Mouse (Mus musculus) midbrain, embryonic 11.5 days (tissue): ENCODE data around the gene Smarcc2. TPM values are rescaled to one million over a fixed set of nuclear protein-coding genes. Genes with fewer than 3 reads are reported as not detected.
"Not testable (repeated sequence)": the region's sequence is repeated elsewhere in the genome, so short reads cannot be mapped to it uniquely, and the experiment has no call there.

Experiments used
- ATAC-seq: fragments of 200-750 bp; cut with Nextera tagmentation; 2 replicates; pipeline ENCODE4 v1.8.0; 2017; ENCODE audit warnings: moderate TSS enrichment, moderate library complexity; ENCODE audit not compliant: low FRiP score
- DNase-seq: peaks from one replicate; pipeline ENCODE4 v3.0.0; 2015; ENCODE audit warnings: low spot score; ENCODE audit errors: missing footprints
- H3K27ac ChIP-seq: fragments of 300-500 bp; sonication (generic); 2 replicates; pipeline ENCODE4 v1.5.1; 2014; ENCODE audit warnings: low read depth, low read length
- H3K27me3 ChIP-seq: fragments of 300-500 bp; sonication (generic); 2 replicates; pipeline ENCODE4 v1.6.1; 2014; ENCODE audit warnings: mild to moderate bottlenecking, low read length, moderate library complexity, mixed read lengths; ENCODE audit not compliant: control insufficient read depth, insufficient read depth
- H3K36me3 ChIP-seq: fragments of 300-500 bp; sonication (generic); 2 replicates; pipeline ENCODE4 v1.6.1; 2014; ENCODE audit warnings: mild to moderate bottlenecking, low read length, moderate library complexity, mixed read lengths; ENCODE audit not compliant: control insufficient read depth, insufficient read depth
- H3K4me1 ChIP-seq: fragments of 300-500 bp; sonication (generic); 2 replicates; pipeline ENCODE4 v1.6.1; 2014; ENCODE audit warnings: low read length; ENCODE audit not compliant: control insufficient read depth, insufficient read depth
- H3K4me2 ChIP-seq: fragments of 300-500 bp; sonication (generic); 2 replicates; pipeline ENCODE4 v1.6.1; 2014; ENCODE audit warnings: mild to moderate bottlenecking, moderate library complexity
- H3K4me3 ChIP-seq: fragments of 300-500 bp; sonication (generic); 2 replicates; pipeline ENCODE4 v1.5.1; 2014; ENCODE audit warnings: low read depth, low read length
- H3K9ac ChIP-seq: fragments of 300-500 bp; sonication (generic); 2 replicates; pipeline ENCODE4 v1.6.1; 2014; ENCODE audit warnings: low read length
- H3K9me3 ChIP-seq: fragments of 300-500 bp; sonication (generic); 2 replicates; pipeline ENCODE4 v1.6.1; 2016; ENCODE audit warnings: low read length; ENCODE audit not compliant: control insufficient read depth
- WGBS: fragments of 180-500 bp; shearing (Covaris S2); extraction: QIAGEN DNeasy Blood & Tissue Kit; methylation state at CpG from one replicate; pipeline ENCODE4 v1.1.7; 2014; 5-methylcytosine and 5-hydroxymethylcytosine counted together
- polyA plus RNA-seq: library from polyadenylated mRNA; unstranded; fragments of >200 nt; fragmentation: Nextera tagmentation; extraction: Ambion mirVana; gene quantifications from 2 replicates; pipeline ENCODE4 v1.2.1, GENCODE M21; 2014

The Smarcc2 gene
- polyA plus RNA-seq, 1 experiment from 2014 or later: 124 TPM

- Histone ChIP-seq H3K9me3 (no peaks in the 10 kb centered on the region), H3K36me3 (peaks cover 38% of the 10 kb centered on the region), H3K4me1 (peaks cover 11% of the 10 kb centered on the region), H3K4me3 (no peak overlapping the region), H3K27ac (no peak overlapping the region), H3K9ac (no peak overlapping the region), H3K27me3 (no peaks in the 10 kb centered on the region), H3K4me2 (no peak overlapping the region)
- ATAC-seq (no peak), DNase-seq (no peak)
- 70% methylated on average over 5 of the region's 5 CpGs for WGBS
Measured at GRCm38 (mm10) chr10:128489380-128489779, 30.3 kb downstream of the Smarcc2 start.

- H3K4me3 ChIP-seq: no peak overlapping the region
- no peak overlapping the region for H3K27ac ChIP-seq
- 63% methylated on average over 4 of the region's 4 CpGs for WGBS
- peaks cover 36% of the 10 kb centered on the region for H3K36me3 ChIP-seq
- H3K9me3 ChIP-seq: no peaks in the 10 kb centered on the region
- no peak for DNase-seq
- H3K9ac ChIP-seq: no peak overlapping the region
- H3K27me3 ChIP-seq: no peaks in the 10 kb centered on the region
- ATAC-seq: no peak
- peaks cover 15% of the 10 kb centered on the region for H3K4me1 ChIP-seq
- H3K4me2 ChIP-seq: no peak overlapping the region
Measured at GRCm38 (mm10) chr10:128489785-128490184, 30.7 kb downstream of the Smarcc2 start.

- H3K4me1 ChIP-seq: peaks cover 17% of the 10 kb centered on the region
- no peak overlapping the region for H3K4me3 ChIP-seq
- DNase-seq: no peak
- peaks cover 36% of the 10 kb centered on the region for H3K36me3 ChIP-seq
- H3K4me2 ChIP-seq: no peak overlapping the region
- no peaks in the 10 kb centered on the region for H3K27me3 ChIP-seq
- 77% methylated on average over 5 of the region's 5 CpGs for WGBS
- ATAC-seq: no peak
- no peak overlapping the region for H3K9ac ChIP-seq
- no peaks in the 10 kb centered on the region for H3K9me3 ChIP-seq
- H3K27ac ChIP-seq: no peak overlapping the region
Measured at GRCm38 (mm10) chr10:128490232-128490631, 31.2 kb downstream of the Smarcc2 start.

GRCm38 (mm10) chr10:128490912-128491311 lies 31.9 kb downstream of the Smarcc2 start:
- Histone ChIP-seq H3K36me3 (peaks cover 32% of the 10 kb centered on the region), H3K9me3 (no peaks in the 10 kb centered on the region), H3K9ac (no peak overlapping the region), H3K4me2 (no peak overlapping the region), H3K27me3 (no peaks in the 10 kb centered on the region), H3K4me3 (no peak overlapping the region), H3K27ac (no peak overlapping the region), H3K4me1 (peaks cover 17% of the 10 kb centered on the region)
- DNase-seq (no peak), ATAC-seq (no peak)
- WGBS: 49% methylated on average over 5 of the region's 5 CpGs

- Histone ChIP-seq H3K9ac (no peak overlapping the region), H3K4me2 (peak overlapping the region; percentile 80), H3K36me3 (peaks cover 32% of the 10 kb centered on the region), H3K4me3 (no peak overlapping the region), H3K27me3 (no peaks in the 10 kb centered on the region), H3K27ac (peak overlapping the region; percentile 20; the same call in 1 of the 2 replicates), H3K4me1 (peaks cover 17% of the 10 kb centered on the region), H3K9me3 (no peaks in the 10 kb centered on the region)
- no peak for DNase-seq
- ATAC-seq: no peak
- 85% methylated on average over 6 of the region's 6 CpGs for WGBS
Measured at GRCm38 (mm10) chr10:128491495-128491894, 32.4 kb downstream of the Smarcc2 start.

- Histone ChIP-seq H3K4me1 (peaks cover 17% of the 10 kb centered on the region), H3K9ac (peak overlapping the region; percentile 90; the same call in 1 of the 2 replicates), H3K4me3 (peak overlapping the region; percentile 68), H3K4me2 (peak overlapping the region; percentile 80), H3K36me3 (peaks cover 29% of the 10 kb centered on the region)
- not testable (repeated sequence) for H3K27me3 ChIP-seq, ATAC-seq, DNase-seq, H3K27ac ChIP-seq, H3K9me3 ChIP-seq
- WGBS: 91% methylated on average over 8 of the region's 8 CpGs
Measured at GRCm38 (mm10) chr10:128492051-128492450, 33.0 kb downstream of the Smarcc2 start.

GRCm38 (mm10) chr10:128492633-128493311 lies 33.7 kb downstream of the Smarcc2 start:
- Histone ChIP-seq H3K9me3 (no peaks in the 10 kb centered on the region), H3K36me3 (peaks cover 22% of the 10 kb centered on the region), H3K27ac (peak overlapping the region; percentile 76; the same call in 1 of the 2 replicates), H3K4me3 (peak overlapping the region; percentile 68), H3K4me2 (peak overlapping the region; percentile 80), H3K27me3 (no peaks in the 10 kb centered on the region), H3K4me1 (peaks cover 18% of the 10 kb centered on the region), H3K9ac (peak overlapping the region; percentile 90)
- DNase-seq (peak; percentile 94), ATAC-seq (peak; percentile 28; the same call in 1 of the 2 replicates)
- 31% methylated on average over 12 of the region's 12 CpGs for WGBS

- peak overlapping the region; percentile 68 for H3K4me3 ChIP-seq
- 0% methylated on average over 12 of the region's 12 CpGs for WGBS
- H3K4me2 ChIP-seq: peak overlapping the region; percentile 80
- H3K9me3 ChIP-seq: no peaks in the 10 kb centered on the region
- H3K9ac ChIP-seq: peak overlapping the region; percentile 90
- DNase-seq: no peak
- H3K27ac ChIP-seq: peak overlapping the region; percentile 76
- peak; percentile 49 for ATAC-seq
- no peaks in the 10 kb centered on the region for H3K27me3 ChIP-seq
- H3K4me1 ChIP-seq: peaks cover 23% of the 10 kb centered on the region
- H3K36me3 ChIP-seq: peaks cover 18% of the 10 kb centered on the region
Measured at GRCm38 (mm10) chr10:128493319-128493694, 34.3 kb downstream of the Smarcc2 start.
